Comparison of ENCODE assay signal across 12 mouse cellular contexts in the genomic region with DNA sequence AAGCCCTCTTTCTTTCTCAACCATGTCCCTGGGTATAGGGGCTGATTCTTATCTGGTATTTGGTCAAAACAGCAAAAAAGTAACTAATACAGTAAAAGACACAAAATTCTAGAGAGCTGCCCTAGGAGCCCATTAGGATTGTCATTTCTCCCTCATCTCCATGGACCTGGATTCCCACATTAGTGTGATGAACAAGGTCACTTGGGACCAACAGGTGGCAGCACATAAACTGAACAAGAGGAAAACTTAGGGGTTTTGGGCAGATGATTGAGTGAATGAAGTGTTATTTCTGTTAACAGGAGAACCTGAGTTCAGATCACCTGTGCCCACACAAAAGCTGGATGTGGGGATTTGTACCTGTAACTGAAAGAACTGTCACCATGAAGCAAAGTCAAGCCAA.
DNase-seq lines count a peak whose midpoint lies in the region; ATAC-seq and TF ChIP-seq lines count a peak whose summit lies in the region.
"Had no signal": no experiment of that assay in that cellular context is flagged by ENCODE, and none has a peak within 500 bp of the region (broad histone marks: within the 10 kb centered on the region; RNA-seq: fewer than 3 reads in every experiment).

No protein-coding gene starts in this region.

- intact Hi-C loops in heart, adult 2 months (cut with DNase I), result no loop called here

- no peak for TF ChIP-seq POLR2A in heart, adult 2 months (IDR thresholded peaks at IDR 0.05; ENCODE audit: insufficient read depth, low read depth, low read length)

- ATAC-seq in liver, postnatal 0 days, result no peak
- ATAC-seq in liver, embryonic 12.5 days, result no peak
- no peak for ATAC-seq in Patski
- no peak for ATAC-seq in granulocyte monocyte progenitor cell, adult 5-6 weeks (replicated peaks; ENCODE audit: poor library complexity, severe bottlenecking)
- ATAC-seq: forebrain, postnatal 0 days had no signal

- H3K36me3 ChIP-seq in heart, adult 2 months (ENCODE audit: control insufficient read depth, insufficient read depth, low read length), result no peaks in the 10 kb centered on the region
- H3K36me3 ChIP-seq in liver, postnatal 0 days (replicated peaks; ENCODE audit: insufficient read depth, low read length), result no peaks in the 10 kb centered on the region
- no peaks in the 10 kb centered on the region for H3K36me3 ChIP-seq in liver, embryonic 12.5 days
- H3K36me3 ChIP-seq: limb, embryonic 13.5 days had no signal

- in situ Hi-C loops in Patski (cut with MboI; ENCODE audit: low pct_unique_long_range_greater_than_20kb), result no loop called here

- no peaks in the 10 kb centered on the region for H3K27me3 ChIP-seq in heart, adult 2 months (ENCODE audit: control insufficient read depth, insufficient read depth, low read length)
- H3K27me3 ChIP-seq in liver, postnatal 0 days (ENCODE audit: insufficient read depth, low read length), result no peaks in the 10 kb centered on the region
- H3K27me3 ChIP-seq in liver, embryonic 12.5 days (replicated peaks), result no peaks in the 10 kb centered on the region
- peaks cover 17% of the 10 kb centered on the region for H3K27me3 ChIP-seq in Patski
- H3K27me3 ChIP-seq: limb, embryonic 13.5 days had no signal

- CTCF ChIA-PET in Patski (lab: Charles Lee), result no interaction called here

- peak; percentile 57 for TF ChIP-seq CTCF in heart, adult 2 months (IDR thresholded peaks at IDR 0.05)
- TF ChIP-seq CTCF in liver, postnatal 0 days (IDR thresholded peaks at IDR 0.05; ENCODE audit: low read depth), result peak; percentile 41; the same call in 1 of the 2 replicates
- peak; percentile 29 for TF ChIP-seq CTCF in Patski (IDR thresholded peaks at IDR 0.05)

- H3K4me2 ChIP-seq in liver, postnatal 0 days (ENCODE audit: low read depth, low read length), result no peak overlapping the region
- no peak overlapping the region for H3K4me2 ChIP-seq in liver, embryonic 12.5 days
- H3K4me2 ChIP-seq: limb, embryonic 13.5 days; midbrain, embryonic 11.5 days had no signal

- no peaks in the 10 kb centered on the region for H3K9me3 ChIP-seq in liver, postnatal 0 days (ENCODE audit: low read length)
- no peaks in the 10 kb centered on the region for H3K9me3 ChIP-seq in liver, embryonic 12.5 days (replicated peaks)
- H3K9me3 ChIP-seq: limb, embryonic 13.5 days had no signal

- H3K4me3 ChIP-seq in heart, adult 2 months, result no peak overlapping the region
- H3K4me3 ChIP-seq in liver, postnatal 0 days (ENCODE audit: low read depth, low read length), result no peak overlapping the region
- H3K4me3 ChIP-seq in liver, embryonic 12.5 days, result no peak overlapping the region
- H3K4me3 ChIP-seq: limb, embryonic 13.5 days had no signal

- POLR2A ChIA-PET in Patski (lab: Charles Lee), result no interaction called here

- H3K27ac ChIP-seq in heart, adult 2 months, result no peak overlapping the region
- H3K27ac ChIP-seq in liver, postnatal 0 days (ENCODE audit: low read depth), result no peak overlapping the region
- no peak overlapping the region for H3K27ac ChIP-seq in liver, embryonic 12.5 days
- H3K27ac ChIP-seq: limb, embryonic 13.5 days had no signal

- no peak overlapping the region for H3K9ac ChIP-seq in heart, adult 2 months (ENCODE audit: low read depth, low read length)
- no peak overlapping the region for H3K9ac ChIP-seq in liver, postnatal 0 days (replicated peaks)
- H3K9ac ChIP-seq in liver, embryonic 12.5 days, result no peak overlapping the region
- H3K9ac ChIP-seq: forebrain, postnatal 0 days; limb, embryonic 13.5 days had no signal

- H3K79me2 ChIP-seq in heart, adult 2 months (replicated peaks; ENCODE audit: control insufficient read depth, insufficient read depth, low read length), result no peaks in the 10 kb centered on the region

- H3K4me1 ChIP-seq in heart, adult 2 months (ENCODE audit: control insufficient read depth, insufficient read depth, low read length), result peaks cover 2% of the 10 kb centered on the region
- H3K4me1 ChIP-seq in liver, postnatal 0 days (ENCODE audit: insufficient read depth), result no peaks in the 10 kb centered on the region
- no peaks in the 10 kb centered on the region for H3K4me1 ChIP-seq in liver, embryonic 12.5 days
- H3K4me1 ChIP-seq: limb, embryonic 13.5 days had no signal

- no peak for TF ChIP-seq EP300 in heart, adult 2 months (IDR thresholded peaks at IDR 0.05; ENCODE audit: insufficient read depth, low read depth, low read length)
- TF ChIP-seq EP300 in liver, postnatal 0 days (IDR thresholded peaks at IDR 0.05; ENCODE audit: low read depth), result no peak

- DNase-seq in heart, adult 2 months, result peak in 1 of 2 experiments; percentile 2
- DNase-seq in heart, adult 9 months (ENCODE audit: low spot score in 2 of 2), result no peak
- no peak for DNase-seq in liver, postnatal 0 days
- DNase-seq in Patski (ENCODE audit: low read depth, low spot score), result no peak
- peak; percentile 14 for DNase-seq in thymus, postnatal 0 days (ENCODE audit: low spot score)
- no peak for DNase-seq in cerebellum, postnatal 36 days
- DNase-seq: forebrain, postnatal 0 days; heart, adult 18-20 months had no signal
